Mouse (Mus musculus): ENCODE measurements around the gene Cfap299.
A peak's percentile ranks its signal among the peaks of the same experiment; 100 is the strongest.
"Not testable (repeated sequence)": the region's sequence is repeated elsewhere in the genome, so short reads cannot be mapped to it uniquely, and the experiment has no call there.

Gene Cfap299

GRCm38 (mm10) chr5:98541333-98541732 is 212.2 kb downstream of the Cfap299 start:
- DNase-seq, result no peak

- DNase-seq, result no peak
Measured at GRCm38 (mm10) chr5:98550285-98550684, 221.2 kb downstream of the Cfap299 start.

- no peak for DNase-seq
Measured at GRCm38 (mm10) chr5:98550873-98551272, 221.8 kb downstream of the Cfap299 start.

GRCm38 (mm10) chr5:98552395-98552794 is 223.3 kb downstream of the Cfap299 start, which contains the start of gene Gm11111:
TSS of gene Gm11111 (plus strand) at chr5:98552695.
- DNase-seq, result no peak

- DNase-seq, result no peak
Measured at GRCm38 (mm10) chr5:98552811-98553601, 223.9 kb downstream of the Cfap299 start.

GRCm38 (mm10) chr5:98561301-98561700 is 232.2 kb downstream of the Cfap299 start:
- DNase-seq, result peak in 1 of 2 experiments; percentile 14

GRCm38 (mm10) chr5:98562806-98563205 is 233.7 kb downstream of the Cfap299 start:
- no peak for DNase-seq

- no peak for DNase-seq
Measured at GRCm38 (mm10) chr5:98563801-98564200, 234.7 kb downstream of the Cfap299 start.

GRCm38 (mm10) chr5:98566461-98567193 is 237.5 kb downstream of the Cfap299 start:
- DNase-seq, result no peak

GRCm38 (mm10) chr5:98568481-98568880 is 239.4 kb downstream of the Cfap299 start:
- DNase-seq, result no peak

GRCm38 (mm10) chr5:98569029-98569513 is 240.0 kb downstream of the Cfap299 start:
- DNase-seq, result no peak

- DNase-seq, result no peak
Measured at GRCm38 (mm10) chr5:98572392-98572791, 243.3 kb downstream of the Cfap299 start.

GRCm38 (mm10) chr5:98574711-98575470 is 245.8 kb downstream of the Cfap299 start:
- no peak for DNase-seq

GRCm38 (mm10) chr5:98575471-98575834 is 246.3 kb downstream of the Cfap299 start:
- no peak for DNase-seq

- not testable (repeated sequence) for DNase-seq
Measured at GRCm38 (mm10) chr5:98576538-98576937, 247.4 kb downstream of the Cfap299 start.

GRCm38 (mm10) chr5:98578398-98578797 is 249.3 kb downstream of the Cfap299 start:
- no peak for DNase-seq

- no peak for DNase-seq
Measured at GRCm38 (mm10) chr5:98580811-98581210, 251.7 kb downstream of the Cfap299 start.

- no peak for DNase-seq
Measured at GRCm38 (mm10) chr5:98582051-98582450, 252.9 kb downstream of the Cfap299 start.

GRCm38 (mm10) chr5:98585915-98586314 is 256.8 kb downstream of the Cfap299 start:
- DNase-seq, result no peak

GRCm38 (mm10) chr5:98613511-98613910 is 284.4 kb downstream of the Cfap299 start:
- no peak for DNase-seq

- DNase-seq, result no peak
Measured at GRCm38 (mm10) chr5:98616902-98617301, 287.8 kb downstream of the Cfap299 start.

GRCm38 (mm10) chr5:98617416-98617815 is 288.3 kb downstream of the Cfap299 start:
- peak in 1 of 2 experiments; percentile 14 for DNase-seq

GRCm38 (mm10) chr5:98650345-98650744 is 321.2 kb downstream of the Cfap299 start:
- DNase-seq, result no peak
